Comparison of ENCODE assay signal across 24 mouse cellular contexts in the genomic region with DNA sequence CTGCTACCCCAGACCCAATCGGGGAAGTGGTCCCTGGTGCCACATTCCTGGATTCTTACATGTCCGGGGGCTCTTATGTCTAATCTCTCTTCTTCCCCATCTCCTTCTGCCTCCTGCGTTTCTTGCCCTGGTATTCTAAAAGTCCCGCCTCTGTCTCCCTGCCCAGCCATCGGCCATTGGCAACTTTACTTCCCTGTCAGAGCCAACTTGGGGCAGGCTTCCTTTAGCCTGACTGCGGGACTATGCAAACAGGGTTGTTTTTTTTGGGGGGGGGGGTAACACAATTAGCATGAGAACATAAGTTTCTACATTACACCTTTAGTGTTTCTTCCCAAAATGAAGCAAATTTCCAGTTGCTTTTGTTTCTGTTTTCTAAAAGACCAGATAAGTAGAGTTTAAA. TPM values are rescaled to one million over a fixed set of nuclear protein-coding genes. Genes with fewer than 3 reads are reported as not detected.
"Had no signal": no experiment of that assay in that cellular context is flagged by ENCODE, and none has a peak within 500 bp of the region (broad histone marks: within the 10 kb centered on the region; RNA-seq: fewer than 3 reads in every experiment).

No protein-coding gene starts in this region.

- H3K4me3 ChIP-seq: liver, embryonic 15.5 days; lung, embryonic 15.5 days; megakaryocyte, embryonic 14.5 days; midbrain, embryonic 13.5 days; midbrain, embryonic 15.5 days; myocyte; neural tube, embryonic 12.5 days; stomach, embryonic 15.5 days had no signal

- H3K27me3 ChIP-seq: liver, embryonic 15.5 days; lung, embryonic 15.5 days; midbrain, embryonic 13.5 days; midbrain, embryonic 15.5 days; neural tube, embryonic 12.5 days; stomach, embryonic 15.5 days had no signal

- H3K36me3 ChIP-seq: liver, embryonic 15.5 days; lung, embryonic 15.5 days; midbrain, embryonic 13.5 days; midbrain, embryonic 15.5 days; neural tube, embryonic 12.5 days; stomach, embryonic 15.5 days had no signal

- DNase-seq: liver, postnatal 0 days; lung, adult 2 months; lung, postnatal 14 days; lung, postnatal 36 days; right cerebral cortex, postnatal 14 days; thymus, postnatal 14 days; thymus, postnatal 36 days had no signal

- H3K4me1 ChIP-seq: midbrain, embryonic 13.5 days; midbrain, embryonic 15.5 days had no signal

- H3K27ac ChIP-seq: liver, embryonic 15.5 days; lung, embryonic 15.5 days; macrophage; midbrain, embryonic 13.5 days; midbrain, embryonic 15.5 days; neural tube, embryonic 12.5 days; stomach, embryonic 15.5 days; stomach, postnatal 0 days had no signal

RNA-seq across cellular contexts. Expression of gene Rnase13, which starts 20.8 kb away (rescaled TPM):
- total RNA-seq: megakaryocyte progenitor cell, adult 5-6 weeks; neutrophil, adult 5-6 weeks had no signal
- polyA plus RNA-seq: liver, embryonic 15.5 days; liver, postnatal 0 days; lung, adult 2 months; lung, embryonic 15.5 days; lung, postnatal 0 days; macrophage; midbrain, embryonic 11.5 days; midbrain, embryonic 13.5 days; midbrain, embryonic 15.5 days; myocyte; neural tube, embryonic 12.5 days; neural tube, embryonic 14.5 days; spleen, adult 2 months; stomach, embryonic 15.5 days; stomach, postnatal 0 days; thymus, postnatal 0 days had no signal

RNA-seq across cellular contexts. Expression of gene Tppp2, which starts 25.1 kb away (rescaled TPM):
- total RNA-seq: megakaryocyte progenitor cell, adult 5-6 weeks; neutrophil, adult 5-6 weeks had no signal
- polyA plus RNA-seq: liver, embryonic 15.5 days; liver, postnatal 0 days; lung, adult 2 months; lung, embryonic 15.5 days; lung, postnatal 0 days; macrophage; midbrain, embryonic 11.5 days; midbrain, embryonic 13.5 days; midbrain, embryonic 15.5 days; myocyte; neural tube, embryonic 12.5 days; neural tube, embryonic 14.5 days; spleen, adult 2 months; stomach, embryonic 15.5 days; stomach, postnatal 0 days; thymus, postnatal 0 days had no signal

RNA-seq across cellular contexts. Expression of gene Ndrg2, which starts 29.4 kb away (rescaled TPM):
- polyA plus RNA-seq: macrophage had no signal
